Mouse (Mus musculus) gastrocnemius, postnatal 25 days (tissue): ENCODE measurements around the gene Vwa1. TPM values are rescaled to one million over a fixed set of nuclear protein-coding genes. Genes with fewer than 3 reads are reported as not detected.
A peak's percentile ranks its signal among the peaks of the same experiment; 100 is the strongest.

ENCODE experiments used
- DNase-seq: peaks from one replicate; pipeline ENCODE4 v3.0.0; 2022
- total RNA-seq, 2 experiments: library from RNA; stranded (reverse); gene quantifications; 1 replicate in 1 of 2; 2 replicates in 1 of 2; pipeline ENCODE4 v1.2.3; 2021

Vwa1 gene
- total RNA-seq, 2 experiments from 2014 or later: 5.0 to 5.4 TPM

DNA sequence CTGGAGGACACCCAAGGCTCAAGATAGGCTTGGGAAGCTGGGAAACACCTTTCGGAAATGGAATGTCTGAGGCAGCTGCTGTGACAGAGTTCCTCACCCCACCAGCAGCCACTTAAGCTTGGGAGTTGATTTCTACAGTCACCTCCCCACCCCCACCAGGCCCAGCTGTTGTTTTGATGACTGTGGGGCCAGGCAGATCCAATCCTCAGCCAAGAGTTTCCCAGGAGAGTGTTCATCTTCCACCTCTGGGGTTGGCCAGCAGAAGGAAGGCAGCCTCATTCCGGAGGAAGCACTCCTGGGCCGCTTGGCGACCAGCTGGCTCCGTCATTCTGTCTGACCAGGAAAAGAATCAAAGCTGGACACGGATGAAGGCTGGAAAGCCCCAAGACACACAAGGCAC, 6.4 kb upstream of the Vwa1 start:
- DNase-seq: peak; percentile 94

GRCm38 (mm10) chr4:155779498-155779897, 5.0 kb upstream of the Vwa1 start:
- no peak for DNase-seq

GRCm38 (mm10) chr4:155777816-155778215, 3.3 kb upstream of the Vwa1 start:
- DNase-seq: no peak

GRCm38 (mm10) chr4:155776704-155777335, 2.3 kb upstream of the Vwa1 start:
- no peak for DNase-seq

GRCm38 (mm10) chr4:155775855-155776254, 1.4 kb upstream of the Vwa1 start:
- DNase-seq: no peak

DNA sequence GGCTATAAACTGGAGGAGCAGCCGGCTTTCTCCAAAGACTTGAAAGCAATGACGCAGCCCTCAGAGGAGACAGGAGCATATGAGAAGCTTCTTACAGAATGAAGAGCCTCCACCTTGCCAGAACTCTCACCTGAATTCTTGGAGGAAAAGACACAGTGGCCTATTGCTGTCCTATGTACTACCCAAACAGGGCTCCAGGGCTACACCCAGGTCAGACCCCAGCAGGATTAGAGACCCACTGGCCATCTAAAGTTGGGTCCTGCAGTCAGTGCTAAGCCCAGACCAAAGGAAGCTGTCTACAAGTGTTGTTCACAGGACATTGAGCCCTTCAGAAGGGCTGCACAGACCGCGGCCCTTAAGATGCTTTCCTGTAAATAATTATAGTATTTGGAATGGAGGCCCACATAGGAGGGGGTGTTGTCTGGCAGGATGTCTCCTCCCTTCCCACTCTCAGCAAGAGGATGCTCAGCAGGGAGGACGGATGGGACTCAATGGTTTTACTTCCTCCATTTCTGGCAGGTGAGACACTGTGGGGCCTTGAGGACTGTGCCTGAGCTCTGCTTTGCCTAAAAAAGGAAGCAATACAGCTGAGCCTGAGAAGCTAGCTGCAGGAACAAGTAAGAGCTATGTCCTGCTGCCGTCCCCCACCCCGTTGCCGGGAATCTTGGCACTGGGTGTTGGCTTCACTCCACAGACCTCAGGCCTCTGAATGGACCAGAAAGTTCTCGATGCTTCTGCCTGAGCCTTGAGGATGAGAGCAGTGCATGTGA, 658 bp upstream of the Vwa1 start:
- DNase-seq: peak; percentile 72

GRCm38 (mm10) chr4:155773335-155774078, 991 bp downstream of the Vwa1 start:
- DNase-seq: no peak

GRCm38 (mm10) chr4:155772786-155773185, 1.7 kb downstream of the Vwa1 start:
- no peak for DNase-seq

GRCm38 (mm10) chr4:155771706-155772105, 2.8 kb downstream of the Vwa1 start:
- DNase-seq: no peak

GRCm38 (mm10) chr4:155770626-155771025, 3.9 kb downstream of the Vwa1 start:
- peak; percentile 80 for DNase-seq

DNA sequence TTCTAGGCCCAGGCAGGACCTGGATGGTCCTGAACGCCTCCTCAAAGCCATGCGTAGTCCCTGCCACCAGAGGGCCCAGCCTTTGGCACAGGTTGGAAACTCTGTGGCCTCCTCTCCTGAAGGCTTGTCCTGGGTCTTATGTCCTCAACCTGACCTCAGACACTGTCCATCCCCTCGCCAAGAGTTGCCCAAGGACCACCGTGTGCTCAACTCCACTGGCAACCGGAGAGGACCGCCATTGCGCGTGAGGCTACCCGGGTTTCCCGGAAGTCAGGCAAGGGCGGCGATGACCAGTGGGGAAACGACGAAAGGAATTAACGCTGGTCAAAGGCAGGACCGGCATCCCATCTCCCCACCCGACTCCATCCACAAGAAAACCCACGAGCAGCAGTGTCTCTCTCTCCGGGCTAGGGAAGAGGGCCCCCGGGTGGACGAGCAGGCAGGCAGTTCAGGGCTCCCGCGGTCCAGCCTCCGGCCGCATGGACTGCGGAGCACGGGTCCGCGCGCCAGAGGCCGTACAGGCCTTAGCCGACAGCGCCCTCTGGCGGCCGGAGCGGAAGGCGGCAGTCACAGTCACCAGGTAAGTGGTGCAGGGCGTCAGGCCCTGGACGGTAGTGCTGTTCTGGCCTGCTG, 4.5 kb downstream of the Vwa1 start:
- DNase-seq: peak; percentile 86

DNA sequence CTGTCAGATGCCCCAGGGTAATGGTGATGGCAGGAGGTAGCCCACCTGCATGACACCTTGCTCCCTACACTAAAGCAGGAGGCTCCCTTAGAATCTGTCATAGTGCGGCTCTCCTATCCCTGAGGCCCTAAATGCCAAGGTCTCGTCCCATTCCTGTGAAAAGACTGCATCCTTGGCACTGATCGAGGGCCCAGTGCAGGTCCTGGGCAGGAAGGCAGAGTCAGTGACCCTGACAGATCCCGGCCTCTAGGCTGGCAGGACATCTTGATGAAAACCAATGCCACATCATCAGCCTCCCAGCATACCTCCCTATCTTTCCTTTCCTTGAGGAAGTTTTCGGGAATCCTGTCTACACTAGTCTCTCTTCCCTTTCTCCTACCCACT, 5.0 kb downstream of the Vwa1 start:
- DNase-seq: no peak

DNA sequence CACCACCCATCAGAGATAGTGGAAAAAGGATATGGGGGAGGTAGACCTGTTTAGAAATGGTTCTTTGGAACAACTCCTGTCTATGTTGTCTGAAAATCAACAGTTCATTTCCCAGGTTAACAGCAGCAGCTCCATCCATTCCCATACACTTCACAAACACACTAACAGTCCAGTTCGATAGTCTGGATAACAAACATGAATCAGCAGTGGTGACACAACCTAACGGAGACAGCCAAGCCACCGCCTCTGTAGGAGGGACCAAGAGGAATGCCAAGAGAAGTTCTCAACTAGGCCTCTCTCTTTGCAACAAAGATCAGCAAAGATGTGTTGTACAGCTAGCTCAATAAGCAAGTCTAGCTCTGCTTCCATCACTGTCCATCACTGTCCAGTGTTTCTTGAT, 12.1 kb downstream of the Vwa1 start:
- no peak for DNase-seq

- DNase-seq: no peak
Measured at GRCm38 (mm10) chr4:155761356-155762099, 13.0 kb downstream of the Vwa1 start.

GRCm38 (mm10) chr4:155760613-155761355, 13.7 kb downstream of the Vwa1 start, which contains the start of gene Atad3a:
TSS of gene Atad3a (minus strand) at chr4:155761093.
- DNase-seq: peak; percentile 96

- DNase-seq: no peak
Measured at GRCm38 (mm10) chr4:155759862-155760612, 14.5 kb downstream of the Vwa1 start.

GRCm38 (mm10) chr4:155757011-155757410, 17.5 kb downstream of the Vwa1 start:
- no peak for DNase-seq

- DNase-seq: no peak
Measured at GRCm38 (mm10) chr4:155746575-155747490, 27.7 kb downstream of the Vwa1 start.

DNA sequence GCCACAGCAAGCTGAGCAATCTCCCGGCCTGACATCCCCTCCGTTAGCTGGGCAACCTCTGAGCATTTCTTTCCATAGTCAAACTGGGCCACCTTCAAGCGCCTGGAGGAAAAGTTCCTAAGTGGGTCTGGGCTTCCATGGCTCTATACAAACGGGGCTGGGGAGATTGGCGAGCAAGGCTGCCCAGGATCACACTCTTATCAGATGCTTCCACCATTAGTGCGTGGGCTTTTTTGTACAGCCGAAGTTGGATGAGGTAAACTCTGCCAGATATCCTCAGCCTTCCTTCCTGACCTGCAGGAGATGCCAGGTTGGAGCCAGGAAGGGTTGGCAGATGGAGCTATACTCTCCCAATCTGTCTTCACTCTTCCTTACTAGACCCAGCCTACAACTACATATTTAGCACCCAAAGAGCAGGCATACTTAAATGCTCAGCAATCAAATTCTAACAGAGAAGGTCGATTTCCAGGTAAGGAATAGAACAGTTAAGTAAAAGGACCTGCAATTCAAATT, 28.4 kb downstream of the Vwa1 start:
- no peak for DNase-seq
